Mouse (Mus musculus) cerebellum, adult 18-20 months (tissue): ENCODE measurements around the gene Map10.

Experiments
- DNase-seq, 2 experiments: peaks; one replicate each; pipeline ENCODE4 v3.0.0; 2021

Gene Map10

DNA sequence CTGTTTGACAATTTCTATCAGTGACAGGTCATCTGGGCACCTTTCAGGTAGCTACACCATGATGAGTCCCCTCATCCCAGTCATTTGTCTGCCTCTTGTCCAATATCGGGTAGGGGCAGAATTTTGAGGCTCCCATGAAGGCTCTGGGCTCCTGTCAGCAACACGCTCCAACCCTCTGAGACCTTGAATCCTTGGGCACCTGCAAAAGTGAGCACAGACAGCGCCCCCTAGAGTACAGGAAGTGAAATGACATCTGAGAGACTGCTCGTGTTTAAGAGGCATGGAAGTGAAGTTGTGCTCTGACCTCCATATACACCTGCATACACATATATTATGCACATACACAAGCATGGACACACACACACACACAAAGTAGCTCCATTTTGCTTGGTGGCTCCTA lies 49.3 kb downstream of the Map10 start:
- no peak for DNase-seq

DNA sequence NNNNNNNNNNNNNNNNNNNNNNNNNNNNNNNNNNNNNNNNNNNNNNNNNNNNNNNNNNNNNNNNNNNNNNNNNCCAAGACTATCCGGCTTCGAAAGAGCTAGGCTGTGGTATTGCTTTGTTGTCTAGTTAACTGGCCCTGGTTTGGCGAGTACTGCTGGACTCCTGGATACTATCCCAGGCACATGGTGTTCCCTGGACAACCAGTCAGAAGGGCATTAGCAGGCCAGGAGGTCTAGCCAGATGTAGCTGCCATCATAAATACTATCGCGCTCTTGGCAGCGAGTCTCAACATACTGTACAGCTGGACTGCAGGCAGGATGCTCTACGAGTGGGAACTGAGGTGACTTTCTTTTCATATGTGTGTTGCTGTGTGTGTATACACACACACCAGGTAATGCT lies 53.1 kb downstream of the Map10 start:
- DNase-seq: no peak
